Mouse (Mus musculus) gastrocnemius, adult 2 months (tissue): ENCODE results near the gene Nme2. TPM values are rescaled to one million over a fixed set of nuclear protein-coding genes. Genes with fewer than 3 reads are reported as not detected.

Source experiments
- DNase-seq: peaks from one replicate; pipeline ENCODE4 v3.0.0; 2022
- H3K27ac ChIP-seq: fragments of 200-600 bp; 2 replicates; pipeline ENCODE4 v1.8.1; 2022; ENCODE audit warnings: mild to moderate bottlenecking
- H3K4me3 ChIP-seq: fragments of 200-600 bp; 2 replicates; pipeline ENCODE4 v1.8.1; 2022; ENCODE audit warnings: mild to moderate bottlenecking, moderate library complexity
- CTCF ChIP-seq: fragments of 200-600 bp; IDR thresholded peaks from 2 replicates; pipeline ENCODE4 v1.8.1; 2022; ENCODE audit warnings: antibody characterized with exemption, mild to moderate bottlenecking, moderate library complexity
- intact Hi-C: fragments of 180-260 bp; cut with DNase I; formaldehyde crosslinking; loops from one replicate; pipeline ENCODE4 v1.15.1; 2025
- long read RNA-seq, 2 experiments: library from polyadenylated mRNA; stranded (forward); transcript quantifications; one replicate each; pipeline ENCODE4 v2.0.0; 2021
- total RNA-seq, 2 experiments: library from RNA; stranded (reverse); gene quantifications; 2 replicates each; pipeline ENCODE4 v1.2.3; 2021

The Nme2 gene
- total RNA-seq: 100 to 1,000 TPM; 611 to 700 TPM
- long read RNA-seq, experiment 1, transcript Nme2-201 (5 exons, 1,012 nt): minor isoform, 156 of 672 reads
- long read RNA-seq, experiment 1, transcript Nme2-202 (4 exons, 734 nt): major isoform, 512 of 672 reads
- long read RNA-seq, experiment 1, partial matches to known transcripts: 3 of 672 reads
- long read RNA-seq, experiment 1, other reads (novel, unspliced or antisense): 1 of 672 reads
- long read RNA-seq, experiment 2, transcript Nme2-201 (5 exons, 1,012 nt): minor isoform, 210 of 764 reads
- long read RNA-seq, experiment 2, transcript Nme2-202 (4 exons, 734 nt): major isoform, 551 of 764 reads
- long read RNA-seq, experiment 2, partial matches to known transcripts: 0 of 764 reads
- long read RNA-seq, experiment 2, other reads (novel, unspliced or antisense): 3 of 764 reads

GRCm38 (mm10) chr11:93956159-93956558 lies at the start of gene Nme2:
TSS of gene Nme2 (minus strand) at chr11:93956259.
- peak; percentile 38 for DNase-seq
- peak within 1 kb of the TSS; percentile 75 for H3K4me3 ChIP-seq
- intact Hi-C loops: loop anchor here (5.0 kb wide), 1 partner anchor 41 kb away; the partner anchor contains the start of gene Spag9
- peak within 1 kb of the TSS; percentile 97 for H3K27ac ChIP-seq
- no peak for TF ChIP-seq CTCF

- Histone ChIP-seq H3K27ac (no peak overlapping the region), H3K4me3 (no peak overlapping the region)
- DNase-seq: no peak
- intact Hi-C loops: no loop called here
- no peak for TF ChIP-seq CTCF
These were observed 47.3 kb upstream of the Nme2 start for GRCm38 (mm10) chr11:94003346-94003745.

GRCm38 (mm10) chr11:93999276-93999675 lies 43.2 kb upstream of the Nme2 start:
- intact Hi-C loops: loop anchor here (5.0 kb wide), 1 partner anchor 42 kb away; the partner anchor contains the start of gene Nme2
- peak overlapping the region; percentile 99 for H3K27ac ChIP-seq
- peak overlapping the region; percentile 100 for H3K4me3 ChIP-seq
- no peak for TF ChIP-seq CTCF
- no peak for DNase-seq

GRCm38 (mm10) chr11:93997141-93997775 lies 41.2 kb upstream of the Nme2 start:
- Histone ChIP-seq H3K27ac (peak overlapping the region; percentile 99), H3K4me3 (peak overlapping the region; percentile 100)
- DNase-seq: peak; percentile 75
- intact Hi-C loops: loop anchor here (5.0 kb wide), 1 partner anchor 40 kb away; the partner anchor contains the start of gene Nme2
- no peak for TF ChIP-seq CTCF

- intact Hi-C loops: loop anchor here (5.0 kb wide), 1 partner anchor 39 kb away; the partner anchor contains the start of gene Nme2
- peak overlapping the region; percentile 100 for H3K4me3 ChIP-seq
These were observed 40.5 kb upstream of the Nme2 start for GRCm38 (mm10) chr11:93996306-93997140.

GRCm38 (mm10) chr11:93995720-93996305 lies 39.8 kb upstream of the Nme2 start, which contains the start of gene Spag9:
TSS of gene Spag9 (plus strand) at chr11:93996091.
- H3K4me3 ChIP-seq: peak within 1 kb of the TSS; percentile 100
- peak; percentile 97 for DNase-seq

More at GRCm38 (mm10) chr11:93996306-93997140, 40.5 kb upstream of the Nme2 start:
- peak; percentile 47 for TF ChIP-seq CTCF
- H3K27ac ChIP-seq: peak overlapping the region; percentile 99
- peak; percentile 75 for DNase-seq

GRCm38 (mm10) chr11:93995111-93995719 lies 39.2 kb upstream of the Nme2 start:
- Histone ChIP-seq H3K4me3 (peak overlapping the region; percentile 100), H3K27ac (peak overlapping the region; percentile 100)
- no peak for TF ChIP-seq CTCF
- intact Hi-C loops: loop anchor here (5.0 kb wide), 1 partner anchor 38 kb away; the partner anchor contains the start of gene Nme2
- peak; percentile 89 for DNase-seq

More at GRCm38 (mm10) chr11:93995720-93996305, 39.8 kb upstream of the Nme2 start, which contains the start of gene Spag9:
- intact Hi-C loops: loop anchor here (5.0 kb wide), 1 partner anchor 39 kb away; the partner anchor contains the start of gene Nme2
- peak within 1 kb of the TSS; percentile 100 for H3K27ac ChIP-seq
- no peak for TF ChIP-seq CTCF

- no peak for DNase-seq
- Histone ChIP-seq H3K27ac (peak overlapping the region; percentile 100), H3K4me3 (peak overlapping the region; percentile 100)
- no peak for TF ChIP-seq CTCF
- intact Hi-C loops: loop anchor here (1.0 kb wide), 1 partner anchor 26 kb away; the partner anchor contains the start of genes Gm20390 and Nme1
These were observed 38.5 kb upstream of the Nme2 start for GRCm38 (mm10) chr11:93994531-93994930.

GRCm38 (mm10) chr11:93988328-93989062 lies 32.4 kb upstream of the Nme2 start:
- no peak for DNase-seq
- no peak for TF ChIP-seq CTCF
- intact Hi-C loops: no loop called here
- H3K27ac ChIP-seq: peak overlapping the region; percentile 94
- peak overlapping the region; percentile 9 for H3K4me3 ChIP-seq

GRCm38 (mm10) chr11:93987625-93988327 lies 31.7 kb upstream of the Nme2 start:
- TF ChIP-seq CTCF: no peak
- H3K4me3 ChIP-seq: peak overlapping the region; percentile 9
- peak overlapping the region; percentile 94 for H3K27ac ChIP-seq
- peak; percentile 66 for DNase-seq
- intact Hi-C loops: loop anchor here (2.0 kb wide), 1 partner anchor 19 kb away; the partner anchor contains the start of genes Gm20390 and Nme1
